Mouse (Mus musculus): ENCODE results near the gene Ggct. TPM values are rescaled to one million over a fixed set of nuclear protein-coding genes. Genes with fewer than 3 reads are reported as not detected.

Gene Ggct
- polyA plus RNA-seq, 1 experiment from 2014 or later = 2.9 TPM

DNA sequence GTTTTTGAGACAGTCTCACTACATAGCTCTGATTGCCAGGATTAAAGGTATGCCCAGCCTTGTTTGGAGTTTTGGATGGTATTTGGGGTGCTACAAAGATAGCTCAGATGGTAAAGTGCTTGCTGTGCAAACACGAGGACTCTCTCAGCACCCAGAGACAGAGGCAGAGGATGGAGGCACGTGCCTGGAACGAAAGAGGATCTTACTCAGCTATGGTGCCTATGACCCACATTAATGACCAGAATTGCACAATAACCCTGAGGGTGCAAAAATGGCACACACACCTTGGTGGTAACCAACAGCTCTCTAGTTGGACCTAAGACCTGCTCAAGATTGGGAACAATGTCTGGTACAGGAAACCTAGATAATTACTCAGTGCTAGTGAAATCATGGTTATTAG lies 40.2 kb downstream of the Ggct start:
- H3K27me3 ChIP-seq (ENCODE audit: control insufficient read depth, insufficient read depth, low read depth, low read length) = no peaks in the 10 kb centered on the region
- H3K36me3 ChIP-seq (ENCODE audit: control insufficient read depth, insufficient read depth) = no peaks in the 10 kb centered on the region
- ATAC-seq (ENCODE audit: low read depth) = no peak
- H3K4me2 ChIP-seq (ENCODE audit: low read depth, low read length) = no peak overlapping the region
- H3K9ac ChIP-seq (ENCODE audit: low read depth, low read length) = no peak overlapping the region
- no peaks in the 10 kb centered on the region for H3K9me3 ChIP-seq (replicated peaks; ENCODE audit: control insufficient read depth, low read length)
- 74% methylated on average over 3 of the region's 3 CpGs for WGBS (ENCODE audit: insufficient replicate concordance)
- no peak overlapping the region for H3K27ac ChIP-seq (ENCODE audit: low read length)
- no peak overlapping the region for H3K4me3 ChIP-seq (ENCODE audit: low read depth, low read length)
- H3K4me1 ChIP-seq (ENCODE audit: control insufficient read depth, low read depth, low read length) = no peaks in the 10 kb centered on the region; the same call in 1 of the 2 replicates

GRCm38 (mm10) chr6:54948682-54949081 lies 44.1 kb downstream of the Ggct start:
- Histone ChIP-seq H3K4me2 (ENCODE audit: low read depth, low read length) (no peak overlapping the region), H3K27me3 (ENCODE audit: control insufficient read depth, insufficient read depth, low read depth, low read length) (peaks cover 3% of the 10 kb centered on the region; the same call in 1 of the 2 replicates), H3K9ac (ENCODE audit: low read depth, low read length) (no peak overlapping the region), H3K4me3 (ENCODE audit: low read depth, low read length) (no peak overlapping the region), H3K27ac (ENCODE audit: low read length) (no peak overlapping the region), H3K9me3 (replicated peaks; ENCODE audit: control insufficient read depth, low read length) (no peaks in the 10 kb centered on the region), H3K4me1 (ENCODE audit: control insufficient read depth, low read depth, low read length) (no peaks in the 10 kb centered on the region; the same call in 1 of the 2 replicates), H3K36me3 (ENCODE audit: control insufficient read depth, insufficient read depth) (no peaks in the 10 kb centered on the region)
- WGBS (ENCODE audit: insufficient replicate concordance) = 30% methylated on average over 5 of the region's 5 CpGs
- ATAC-seq (ENCODE audit: low read depth) = no peak

- H3K27me3 ChIP-seq (ENCODE audit: control insufficient read depth, insufficient read depth, low read depth, low read length) = peaks cover 3% of the 10 kb centered on the region; the same call in 1 of the 2 replicates
- H3K4me1 ChIP-seq (ENCODE audit: control insufficient read depth, low read depth, low read length) = no peaks in the 10 kb centered on the region; the same call in 1 of the 2 replicates
- no peaks in the 10 kb centered on the region for H3K36me3 ChIP-seq (ENCODE audit: control insufficient read depth, insufficient read depth)
- H3K4me2 ChIP-seq (ENCODE audit: low read depth, low read length) = no peak overlapping the region
- H3K9ac ChIP-seq (ENCODE audit: low read depth, low read length) = no peak overlapping the region
- no peaks in the 10 kb centered on the region for H3K9me3 ChIP-seq (replicated peaks; ENCODE audit: control insufficient read depth, low read length)
- no peak for ATAC-seq (ENCODE audit: low read depth)
- H3K4me3 ChIP-seq (ENCODE audit: low read depth, low read length) = no peak overlapping the region
- WGBS (ENCODE audit: insufficient replicate concordance) = 48% methylated on average over 4 of the region's 4 CpGs
- H3K27ac ChIP-seq (ENCODE audit: low read length) = no peak overlapping the region
Measured at GRCm38 (mm10) chr6:54946241-54946953, 46.4 kb downstream of the Ggct start.

DNA sequence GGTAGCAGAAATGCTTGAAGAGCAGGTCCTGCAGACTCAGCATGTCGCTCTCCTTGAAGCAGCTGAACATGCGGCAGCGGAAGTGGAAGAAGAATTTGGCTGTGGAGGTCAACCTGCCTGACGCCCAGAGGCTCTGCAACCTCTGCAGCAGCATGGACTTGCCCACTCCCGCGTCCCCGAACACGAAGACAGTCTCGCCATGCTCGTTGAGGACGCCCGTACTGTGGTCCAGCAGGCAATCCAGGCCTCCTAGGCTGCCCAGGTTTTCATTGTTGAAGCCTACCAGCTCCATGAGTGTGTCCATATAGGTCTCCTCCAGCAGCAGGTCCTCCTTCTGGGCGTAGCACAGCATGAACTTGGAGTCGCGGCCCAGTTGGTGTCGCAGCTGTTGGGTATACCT lies 48.2 kb downstream of the Ggct start:
- 71% methylated on average over 16 of the region's 16 CpGs for WGBS (ENCODE audit: insufficient replicate concordance)
- Histone ChIP-seq H3K4me1 (ENCODE audit: control insufficient read depth, low read depth, low read length) (no peaks in the 10 kb centered on the region; the same call in 1 of the 2 replicates), H3K9me3 (replicated peaks; ENCODE audit: control insufficient read depth, low read length) (no peaks in the 10 kb centered on the region), H3K27me3 (ENCODE audit: control insufficient read depth, insufficient read depth, low read depth, low read length) (peaks cover 3% of the 10 kb centered on the region; the same call in 1 of the 2 replicates), H3K27ac (ENCODE audit: low read length) (no peak overlapping the region), H3K36me3 (ENCODE audit: control insufficient read depth, insufficient read depth) (no peaks in the 10 kb centered on the region), H3K4me2 (ENCODE audit: low read depth, low read length) (no peak overlapping the region), H3K4me3 (ENCODE audit: low read depth, low read length) (no peak overlapping the region), H3K9ac (ENCODE audit: low read depth, low read length) (no peak overlapping the region)
- ATAC-seq (ENCODE audit: low read depth) = no peak

DNA sequence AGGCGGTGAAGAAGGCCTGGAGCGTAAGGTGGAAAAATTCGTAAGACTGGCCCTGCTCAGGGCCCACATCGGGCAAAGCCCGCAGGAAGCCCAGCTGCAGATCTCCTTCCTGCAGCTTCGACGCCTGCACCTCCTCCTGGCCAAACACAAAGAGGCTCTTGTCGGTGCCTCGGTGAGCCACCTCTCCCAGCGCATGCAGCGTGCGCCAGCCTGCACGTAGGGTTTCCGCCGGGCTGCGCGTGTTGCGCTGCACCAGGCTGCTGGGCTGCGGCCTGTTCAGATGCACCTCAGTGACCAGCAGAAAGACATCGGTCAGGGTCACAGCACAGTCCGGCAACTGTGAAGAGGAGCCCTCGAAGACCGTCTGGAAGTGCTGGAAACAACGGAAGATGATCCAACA lies 49.0 kb downstream of the Ggct start:
- no peak overlapping the region for H3K4me2 ChIP-seq (ENCODE audit: low read depth, low read length)
- H3K9ac ChIP-seq (ENCODE audit: low read depth, low read length) = no peak overlapping the region
- H3K4me3 ChIP-seq (ENCODE audit: low read depth, low read length) = no peak overlapping the region
- H3K36me3 ChIP-seq (ENCODE audit: control insufficient read depth, insufficient read depth) = no peaks in the 10 kb centered on the region
- H3K9me3 ChIP-seq (replicated peaks; ENCODE audit: control insufficient read depth, low read length) = no peaks in the 10 kb centered on the region
- WGBS (ENCODE audit: insufficient replicate concordance) = 40% methylated on average over 24 of the region's 24 CpGs
- peaks cover 3% of the 10 kb centered on the region; the same call in 1 of the 2 replicates for H3K27me3 ChIP-seq (ENCODE audit: control insufficient read depth, insufficient read depth, low read depth, low read length)
- no peak for ATAC-seq (ENCODE audit: low read depth)
- no peak overlapping the region for H3K27ac ChIP-seq (ENCODE audit: low read length)
- no peaks in the 10 kb centered on the region; the same call in 1 of the 2 replicates for H3K4me1 ChIP-seq (ENCODE audit: control insufficient read depth, low read depth, low read length)

DNA sequence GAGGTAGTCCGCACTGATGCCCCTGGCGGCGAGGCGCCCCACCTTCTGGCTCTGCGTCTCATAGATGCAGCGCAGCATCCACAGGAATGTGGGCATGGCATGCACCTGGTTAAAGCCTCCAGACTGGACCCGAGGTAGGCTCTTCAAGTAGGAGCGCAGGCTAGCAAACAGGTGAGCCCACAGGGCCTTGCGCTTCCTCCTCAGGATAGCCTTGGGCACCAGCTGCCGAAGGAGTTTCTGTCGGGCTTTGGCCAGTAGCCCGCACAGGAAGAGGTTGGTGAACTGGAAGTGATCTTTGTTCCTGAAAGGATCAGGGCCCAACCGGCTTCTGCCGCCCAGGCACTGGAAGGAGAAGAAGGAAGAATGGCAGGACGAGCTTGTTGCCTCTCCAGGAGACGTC lies 49.5 kb downstream of the Ggct start:
- Histone ChIP-seq H3K4me3 (ENCODE audit: low read depth, low read length) (no peak overlapping the region), H3K4me1 (ENCODE audit: control insufficient read depth, low read depth, low read length) (no peaks in the 10 kb centered on the region; the same call in 1 of the 2 replicates), H3K27me3 (ENCODE audit: control insufficient read depth, insufficient read depth, low read depth, low read length) (peaks cover 3% of the 10 kb centered on the region; the same call in 1 of the 2 replicates), H3K9me3 (replicated peaks; ENCODE audit: control insufficient read depth, low read length) (no peaks in the 10 kb centered on the region), H3K9ac (ENCODE audit: low read depth, low read length) (no peak overlapping the region), H3K36me3 (ENCODE audit: control insufficient read depth, insufficient read depth) (no peaks in the 10 kb centered on the region), H3K4me2 (ENCODE audit: low read depth, low read length) (no peak overlapping the region), H3K27ac (ENCODE audit: low read length) (no peak overlapping the region)
- WGBS (ENCODE audit: insufficient replicate concordance) = 65% methylated on average over 16 of the region's 16 CpGs
- no peak for ATAC-seq (ENCODE audit: low read depth)

DNA sequence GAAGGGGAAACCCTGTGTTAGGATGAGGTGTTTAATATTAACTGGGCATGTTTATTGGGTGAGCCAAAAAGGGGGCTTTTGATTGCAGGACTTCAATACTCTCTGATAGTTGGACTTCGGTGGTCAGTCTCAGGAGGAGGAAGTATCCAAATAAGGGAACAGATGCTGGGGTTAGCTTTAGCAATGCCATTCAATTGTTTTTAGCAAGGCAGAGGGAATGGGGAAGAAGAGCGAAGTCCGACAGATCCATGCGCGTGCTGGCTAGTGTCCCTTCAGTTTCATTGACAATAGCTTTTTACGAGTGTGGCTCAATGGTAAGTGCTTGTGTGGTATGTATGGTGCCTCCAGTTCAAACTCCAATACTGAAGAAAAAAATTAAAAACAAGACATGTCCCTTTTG lies 51.6 kb downstream of the Ggct start:
- H3K27ac ChIP-seq (ENCODE audit: low read length) = no peak overlapping the region
- H3K27me3 ChIP-seq (ENCODE audit: control insufficient read depth, insufficient read depth, low read depth, low read length) = peaks cover 3% of the 10 kb centered on the region; the same call in 1 of the 2 replicates
- H3K9me3 ChIP-seq (replicated peaks; ENCODE audit: control insufficient read depth, low read length) = no peaks in the 10 kb centered on the region
- no peak overlapping the region for H3K4me2 ChIP-seq (ENCODE audit: low read depth, low read length)
- H3K9ac ChIP-seq (ENCODE audit: low read depth, low read length) = no peak overlapping the region
- H3K4me1 ChIP-seq (ENCODE audit: control insufficient read depth, low read depth, low read length) = no peaks in the 10 kb centered on the region; the same call in 1 of the 2 replicates
- no peaks in the 10 kb centered on the region for H3K36me3 ChIP-seq (ENCODE audit: control insufficient read depth, insufficient read depth)
- 61% methylated on average over 6 of the region's 6 CpGs for WGBS (ENCODE audit: insufficient replicate concordance)
- no peak for ATAC-seq (ENCODE audit: low read depth)
- no peak overlapping the region for H3K4me3 ChIP-seq (ENCODE audit: low read depth, low read length)

- H3K4me1 ChIP-seq (ENCODE audit: control insufficient read depth, low read depth, low read length) = no peaks in the 10 kb centered on the region; the same call in 1 of the 2 replicates
- 47% methylated on average over 7 of the region's 7 CpGs for WGBS (ENCODE audit: insufficient replicate concordance)
- H3K4me3 ChIP-seq (ENCODE audit: low read depth, low read length) = no peak overlapping the region
- no peak overlapping the region for H3K9ac ChIP-seq (ENCODE audit: low read depth, low read length)
- peaks cover 3% of the 10 kb centered on the region; the same call in 1 of the 2 replicates for H3K27me3 ChIP-seq (ENCODE audit: control insufficient read depth, insufficient read depth, low read depth, low read length)
- H3K4me2 ChIP-seq (ENCODE audit: low read depth, low read length) = no peak overlapping the region
- no peaks in the 10 kb centered on the region for H3K36me3 ChIP-seq (ENCODE audit: control insufficient read depth, insufficient read depth)
- H3K9me3 ChIP-seq (replicated peaks; ENCODE audit: control insufficient read depth, low read length) = no peaks in the 10 kb centered on the region
- no peak for ATAC-seq (ENCODE audit: low read depth)
- no peak overlapping the region for H3K27ac ChIP-seq (ENCODE audit: low read length)
Measured at GRCm38 (mm10) chr6:54940126-54940525, 52.6 kb downstream of the Ggct start.

DNA sequence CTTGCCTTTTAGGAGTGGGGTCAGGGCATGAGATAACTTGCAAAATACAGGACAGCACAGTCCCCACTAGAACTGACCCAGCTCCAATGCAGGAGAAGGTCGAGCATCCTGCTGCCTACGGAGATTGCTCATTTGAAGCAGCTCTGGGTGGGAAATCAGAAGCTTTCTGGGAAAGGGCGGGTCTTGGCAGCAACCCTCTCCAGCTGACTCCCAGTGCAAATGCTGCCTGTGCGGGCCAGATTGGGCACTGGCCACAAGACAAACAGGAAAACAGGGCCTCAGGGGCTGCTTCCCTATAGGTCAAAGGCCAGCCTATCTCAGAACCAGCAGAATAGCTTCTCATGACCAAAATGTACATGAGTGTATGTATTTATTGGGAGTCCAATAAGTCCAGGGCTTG lies 53.1 kb downstream of the Ggct start:
- H3K4me1 ChIP-seq (ENCODE audit: control insufficient read depth, low read depth, low read length) = no peaks in the 10 kb centered on the region; the same call in 1 of the 2 replicates
- peak; percentile 37 for ATAC-seq (ENCODE audit: low read depth)
- H3K4me3 ChIP-seq (ENCODE audit: low read depth, low read length) = no peak overlapping the region
- no peak overlapping the region for H3K27ac ChIP-seq (ENCODE audit: low read length)
- no peaks in the 10 kb centered on the region for H3K9me3 ChIP-seq (replicated peaks; ENCODE audit: control insufficient read depth, low read length)
- no peak overlapping the region for H3K9ac ChIP-seq (ENCODE audit: low read depth, low read length)
- no peak overlapping the region for H3K4me2 ChIP-seq (ENCODE audit: low read depth, low read length)
- H3K27me3 ChIP-seq (ENCODE audit: control insufficient read depth, insufficient read depth, low read depth, low read length) = peaks cover 3% of the 10 kb centered on the region; the same call in 1 of the 2 replicates
- 13% methylated on average over 4 of the region's 4 CpGs for WGBS (ENCODE audit: insufficient replicate concordance)
- H3K36me3 ChIP-seq (ENCODE audit: control insufficient read depth, insufficient read depth) = no peaks in the 10 kb centered on the region
